Mouse (Mus musculus): ENCODE results near the gene Ceacam16. TPM values are rescaled to one million over a fixed set of nuclear protein-coding genes. Genes with fewer than 3 reads are reported as not detected.

The Ceacam16 gene
- polyA plus RNA-seq, 1 experiment = 0.21 TPM

DNA sequence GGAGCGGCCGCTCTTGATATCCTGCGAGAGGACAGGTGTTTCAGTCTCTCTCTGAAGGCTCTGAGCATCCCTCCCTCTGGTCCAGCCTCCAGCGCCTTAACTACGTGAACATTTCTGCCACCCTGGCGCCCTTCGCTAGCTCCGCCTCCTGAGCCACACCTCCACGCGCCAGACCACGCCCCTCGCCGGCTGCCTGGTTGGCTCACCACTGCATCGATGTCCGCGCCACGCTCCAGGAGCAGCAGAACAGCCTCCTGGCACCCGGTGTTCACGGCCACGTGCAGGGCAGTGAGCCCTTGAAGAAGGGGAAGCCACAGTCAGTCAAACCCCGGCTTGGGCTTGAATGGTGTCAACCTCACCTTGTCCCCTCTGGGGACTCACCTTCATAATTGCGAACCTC is 50.0 kb downstream of the Ceacam16 start:
- Histone ChIP-seq H3K4me1 (ENCODE audit: control insufficient read depth, insufficient read depth, low read length) (no peaks in the 10 kb centered on the region), H3K4me3 (replicated peaks; ENCODE audit: insufficient read depth, low read depth, low read length) (no peak overlapping the region), H3K27me3 (ENCODE audit: control insufficient read depth, insufficient read depth, low read length) (no peaks in the 10 kb centered on the region; the same call in 1 of the 2 replicates), H3K27ac (ENCODE audit: insufficient read depth, low read length) (no peak overlapping the region)
- TF ChIP-seq CTCF (IDR thresholded peaks at IDR 0.05; ENCODE audit: borderline replicate concordance, insufficient read depth, low read depth, low read length) (no peak), POLR2A (IDR thresholded peaks at IDR 0.05; ENCODE audit: borderline replicate concordance, insufficient read depth, low read length) (no peak)
- 2% methylated on average over 22 of the region's 22 CpGs for WGBS
- no peak for DNase-seq

DNA sequence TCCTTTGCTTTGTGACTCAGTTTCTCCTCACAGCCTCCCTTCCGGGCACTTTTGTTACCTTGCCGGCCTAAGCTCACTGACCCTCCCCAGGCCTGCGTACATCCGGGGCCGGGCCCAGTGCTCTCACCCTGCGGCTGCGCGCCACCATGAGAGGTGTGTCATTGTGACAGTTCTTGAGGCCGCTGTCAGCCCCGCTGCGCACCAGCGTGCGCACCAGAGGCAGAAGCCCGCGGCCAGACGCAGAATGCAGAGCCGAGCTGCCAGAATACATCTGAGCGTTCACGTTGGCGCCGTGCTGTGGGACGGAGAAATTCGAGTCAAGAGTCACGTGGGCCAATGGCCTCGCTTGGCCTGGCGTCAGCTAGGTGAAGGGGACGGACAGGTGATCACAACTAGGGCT is 51.7 kb downstream of the Ceacam16 start:
- no peaks in the 10 kb centered on the region for H3K4me1 ChIP-seq (ENCODE audit: control insufficient read depth, insufficient read depth, low read length)
- no peak for TF ChIP-seq POLR2A (IDR thresholded peaks at IDR 0.05; ENCODE audit: borderline replicate concordance, insufficient read depth, low read length)
- no peak for TF ChIP-seq CTCF (IDR thresholded peaks at IDR 0.05; ENCODE audit: borderline replicate concordance, insufficient read depth, low read depth, low read length)
- H3K4me3 ChIP-seq (replicated peaks; ENCODE audit: insufficient read depth, low read depth, low read length) = no peak overlapping the region
- no peak overlapping the region for H3K27ac ChIP-seq (ENCODE audit: insufficient read depth, low read length)
- DNase-seq = no peak
- H3K27me3 ChIP-seq (ENCODE audit: control insufficient read depth, insufficient read depth, low read length) = no peaks in the 10 kb centered on the region
- WGBS = 8% methylated on average over 27 of the region's 27 CpGs

DNA sequence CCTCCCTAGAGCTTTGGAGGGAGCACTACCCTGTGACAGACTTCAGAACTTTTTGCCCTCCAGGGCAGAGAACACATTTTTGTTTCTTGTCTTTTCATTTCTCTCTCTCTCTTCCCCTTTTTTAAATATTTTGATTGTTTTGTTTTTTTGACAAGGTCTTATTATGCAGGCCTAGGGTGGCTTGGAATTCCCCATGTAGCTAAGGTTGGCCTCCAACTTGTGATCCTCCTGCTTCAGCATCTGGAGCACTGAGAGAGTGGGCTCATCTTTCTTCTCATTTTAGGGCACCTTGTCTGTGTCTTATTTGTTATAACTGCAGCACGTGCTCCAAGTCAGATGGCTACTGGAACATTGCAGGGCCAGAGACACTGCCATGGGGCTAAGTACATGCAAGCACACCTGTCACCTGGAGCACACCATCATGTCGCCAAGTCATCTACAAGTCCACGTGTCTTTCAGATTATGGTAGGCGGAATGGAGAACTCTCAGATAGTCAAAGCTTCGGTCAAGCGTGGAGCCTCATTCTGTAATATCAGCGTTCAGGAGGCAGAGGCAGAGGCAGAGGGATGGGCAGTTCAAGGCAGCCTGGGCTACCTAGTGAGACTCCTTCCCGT is 54.6 kb downstream of the Ceacam16 start:
- Histone ChIP-seq H3K4me1 (ENCODE audit: control insufficient read depth, insufficient read depth, low read length) (no peaks in the 10 kb centered on the region), H3K27me3 (ENCODE audit: control insufficient read depth, insufficient read depth, low read length) (no peaks in the 10 kb centered on the region), H3K4me3 (replicated peaks; ENCODE audit: insufficient read depth, low read depth, low read length) (no peak overlapping the region), H3K27ac (ENCODE audit: insufficient read depth, low read length) (no peak overlapping the region)
- TF ChIP-seq CTCF (IDR thresholded peaks at IDR 0.05; ENCODE audit: borderline replicate concordance, insufficient read depth, low read depth, low read length) (no peak), POLR2A (IDR thresholded peaks at IDR 0.05; ENCODE audit: borderline replicate concordance, insufficient read depth, low read length) (no peak)
- 75% methylated on average over 8 of the region's 8 CpGs for WGBS
- DNase-seq = no peak

DNA sequence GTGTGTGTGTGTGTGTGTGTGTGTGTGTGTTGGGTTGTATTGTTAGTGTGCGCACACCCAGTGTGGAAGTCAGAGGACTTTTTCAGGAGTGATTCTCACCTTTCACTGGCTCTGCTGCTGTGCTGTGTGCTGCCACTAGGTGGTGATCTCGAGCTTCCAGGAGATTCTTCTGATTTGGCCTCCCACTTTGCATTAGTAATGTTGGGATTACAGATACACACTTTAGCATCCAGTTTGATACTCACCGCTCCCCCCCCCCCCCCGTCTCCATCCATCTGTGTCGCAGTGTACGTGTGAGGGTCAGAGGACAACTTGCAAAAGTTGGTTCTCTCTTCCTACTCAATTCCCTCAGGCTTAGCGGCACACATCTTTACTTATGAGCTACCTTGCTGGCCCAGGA is 58.1 kb downstream of the Ceacam16 start:
- Histone ChIP-seq H3K4me1 (ENCODE audit: control insufficient read depth, insufficient read depth, low read length) (no peaks in the 10 kb centered on the region), H3K27me3 (ENCODE audit: control insufficient read depth, insufficient read depth, low read length) (no peaks in the 10 kb centered on the region), H3K4me3 (replicated peaks; ENCODE audit: insufficient read depth, low read depth, low read length) (no peak overlapping the region), H3K27ac (ENCODE audit: insufficient read depth, low read length) (no peak overlapping the region)
- DNase-seq = peak; percentile 21 to 64
- 17% methylated on average over 7 of the region's 7 CpGs for WGBS
- no peak for TF ChIP-seq POLR2A (IDR thresholded peaks at IDR 0.05; ENCODE audit: borderline replicate concordance, insufficient read depth, low read length)
- TF ChIP-seq CTCF (IDR thresholded peaks at IDR 0.05; ENCODE audit: borderline replicate concordance, insufficient read depth, low read depth, low read length) = peak; percentile 89

Other genes starting within 250 kb of the Ceacam16 start
- gene Relb, start 231.9 kb downstream of the Ceacam16 start, polyA plus RNA-seq (2012; rRNA removed) = 4.7 and 5.8 TPM in 2 replicates
- 158 and 159 TPM in 2 replicates for gene Clptm1, start 196.3 kb downstream of the Ceacam16 start, polyA plus RNA-seq (2012; rRNA removed)
- not detected in 2 replicates for gene Apoc2, start 183.4 kb downstream of the Ceacam16 start, polyA plus RNA-seq (2012; rRNA removed)
- not detected in 2 replicates for gene Gm44805, start 179.9 kb downstream of the Ceacam16 start, polyA plus RNA-seq (2012; rRNA removed)
- not detected in 2 replicates for gene Apoc4, start 179.8 kb downstream of the Ceacam16 start, polyA plus RNA-seq (2012; rRNA removed)
- gene Apoc1, start 168.6 kb downstream of the Ceacam16 start, polyA plus RNA-seq (2012; rRNA removed) = 5.1 and 6.6 TPM in 2 replicates
- gene Apoe, start 162.1 kb downstream of the Ceacam16 start, polyA plus RNA-seq (2012; rRNA removed) = 2,800 and 2,936 TPM in 2 replicates
- gene Tomm40, start 145.9 kb downstream of the Ceacam16 start, polyA plus RNA-seq (2012; rRNA removed) = 125 TPM in 2 replicates
- gene Nectin2, start 110.8 kb downstream of the Ceacam16 start, polyA plus RNA-seq (2012; rRNA removed) = 8.9 and 9.3 TPM in 2 replicates
- gene Bcam, start 90.3 kb downstream of the Ceacam16 start, polyA plus RNA-seq (2012; rRNA removed) = 24.7 and 25.3 TPM in 2 replicates
- gene Cblc, start 64.5 kb downstream of the Ceacam16 start, polyA plus RNA-seq (2012; rRNA removed) = not detected in 2 replicates
- 0.80 and 0.84 TPM in 2 replicates for gene Bcl3, start 38.5 kb downstream of the Ceacam16 start, polyA plus RNA-seq (2012; rRNA removed)
- 6.9 and 8.2 TPM in 2 replicates for gene Gm19345, start 9.3 kb downstream of the Ceacam16 start, polyA plus RNA-seq (2012; rRNA removed)
- not detected in 2 replicates for gene Ceacam19, start 26.7 kb upstream of the Ceacam16 start, polyA plus RNA-seq (2012; rRNA removed)
- gene Pvr, start 59.9 kb upstream of the Ceacam16 start, polyA plus RNA-seq (2012; rRNA removed) = 7.4 and 7.5 TPM in 2 replicates
- gene Igsf23, start 89.5 kb upstream of the Ceacam16 start, polyA plus RNA-seq (2012; rRNA removed) = not detected in 2 replicates
- gene Ceacam20, start 104.1 kb upstream of the Ceacam16 start, polyA plus RNA-seq (2012; rRNA removed) = not detected in 2 replicates
- gene Nlrp9b, start 130.2 kb upstream of the Ceacam16 start, polyA plus RNA-seq (2012; rRNA removed) = not detected in 2 replicates
- not detected in 2 replicates for gene Vmn1r91, start 238.4 kb upstream of the Ceacam16 start, polyA plus RNA-seq (2012; rRNA removed)

Measured in cerebellum, adult 2 months (tissue).